8 mouse cellular contexts compared by ENCODE assay signal in genomic region chr10:130541931-130542691, GRCm38 (mm10). TPM values are rescaled to one million over a fixed set of nuclear protein-coding genes. Genes with fewer than 3 reads are reported as not detected.
A peak's percentile ranks its signal among the peaks of the same experiment; 100 is the strongest.
DNase-seq lines count a peak whose midpoint lies in the region; ATAC-seq and TF ChIP-seq lines count a peak whose summit lies in the region.
"Not testable (repeated sequence)": the region's sequence is repeated elsewhere in the genome, so short reads cannot be mapped to it uniquely, and the experiment has no call there.

No protein-coding gene starts in this region.

- not testable (repeated sequence) for H3K36me3 ChIP-seq in C2C12 (ENCODE audit: control insufficient read depth, insufficient read depth); kidney, embryonic 14.5 days (ENCODE audit: control insufficient read depth, insufficient read depth, low read length); limb, embryonic 14.5 days (ENCODE audit: control insufficient read depth, insufficient read depth, low read length); midbrain, embryonic 16.5 days (ENCODE audit: control insufficient read depth, insufficient read depth, low read length)

- H3K79me2 ChIP-seq in C2C12 (ENCODE audit: control insufficient read depth, insufficient read depth): peaks cover 42% of the 10 kb centered on the region

- WGBS in kidney, embryonic 14.5 days: under 1% methylated on average over 20 of the region's 21 CpGs
- 0% methylated on average over 18 of the region's 21 CpGs for WGBS in limb, embryonic 14.5 days
- WGBS in midbrain, embryonic 16.5 days: 2% methylated on average over 20 of the region's 21 CpGs

- not testable (repeated sequence) for H3K4me1 ChIP-seq in embryonic fibroblast, embryonic 13.5 days (ENCODE audit: control insufficient read depth, insufficient read depth, low read length); kidney, embryonic 14.5 days (ENCODE audit: control insufficient read depth, insufficient read depth, low read length); limb, embryonic 14.5 days (ENCODE audit: control insufficient read depth, insufficient read depth, low read length); midbrain, embryonic 16.5 days (ENCODE audit: control insufficient read depth, insufficient read depth, low read length)

- H3K27ac ChIP-seq in embryonic fibroblast, embryonic 13.5 days (ENCODE audit: insufficient read depth, low read length); kidney, embryonic 14.5 days (ENCODE audit: low read depth, low read length): not testable (repeated sequence)
- peak overlapping the region; percentile 52; the same call in 1 of the 2 replicates for H3K27ac ChIP-seq in limb, embryonic 14.5 days (replicated peaks; ENCODE audit: low read depth, low read length)
- H3K27ac ChIP-seq in midbrain, embryonic 16.5 days (ENCODE audit: low read length): peak overlapping the region; percentile 73

- not testable (repeated sequence) for H3K9me3 ChIP-seq in kidney, embryonic 14.5 days (ENCODE audit: control insufficient read depth, low read length); limb, embryonic 14.5 days (ENCODE audit: control insufficient read depth, low read length); midbrain, embryonic 16.5 days (replicated peaks; ENCODE audit: control insufficient read depth, low read length, poor library complexity, severe bottlenecking)

- DNase-seq in brain, adult 2 months (ENCODE audit: low read depth, low spot score): peak; percentile 94
- DNase-seq in heart, adult 9 months (ENCODE audit: low spot score in 2 of 2): peak; percentile 75 to 81
- peak; percentile 70 for DNase-seq in limb, embryonic 14.5 days (ENCODE audit: low spot score)
- peak; percentile 77 to 79 for DNase-seq in spleen, postnatal 10 days (ENCODE audit: low spot score in 2 of 2)

- ATAC-seq in kidney, embryonic 14.5 days (ENCODE audit: low FRiP score, low TSS enrichment): peak; percentile 99
- ATAC-seq in limb, embryonic 14.5 days (ENCODE audit: low FRiP score, low read depth): peak; percentile 97
- peak; percentile 99 for ATAC-seq in midbrain, embryonic 16.5 days

- not testable (repeated sequence) for TF ChIP-seq CTCF in C2C12 (IDR thresholded peaks at IDR 0.05; ENCODE audit: control insufficient read depth, insufficient read depth, insufficient read length); embryonic fibroblast, embryonic 13.5 days (IDR thresholded peaks at IDR 0.05; ENCODE audit: borderline replicate concordance, insufficient read depth, low read length)

- peak overlapping the region; percentile 55 for H3K4me3 ChIP-seq in C2C12 (ENCODE audit: insufficient read depth, poor library complexity, severe bottlenecking)
- H3K4me3 ChIP-seq in embryonic fibroblast, embryonic 13.5 days (ENCODE audit: insufficient read depth, low read length): peak overlapping the region; percentile 59
- H3K4me3 ChIP-seq in kidney, embryonic 14.5 days (ENCODE audit: low read length): peak overlapping the region; percentile 50
- H3K4me3 ChIP-seq in limb, embryonic 14.5 days (replicated peaks; ENCODE audit: low read length): peak overlapping the region; percentile 48
- H3K4me3 ChIP-seq in midbrain, embryonic 16.5 days (ENCODE audit: low read depth, low read length): peak overlapping the region; percentile 44

- peak overlapping the region; percentile 90 for H3ac ChIP-seq in C2C12 (ENCODE audit: control insufficient read depth, insufficient read length, low read depth)

- H3K79me3 ChIP-seq in C2C12 (ENCODE audit: low read depth): not testable (repeated sequence)

- peak overlapping the region; percentile 50 for H3K9ac ChIP-seq in kidney, embryonic 14.5 days (ENCODE audit: low read depth, low read length)
- H3K9ac ChIP-seq in limb, embryonic 14.5 days (ENCODE audit: low read depth, low read length, severe bottlenecking): peak overlapping the region; percentile 56
- peak overlapping the region; percentile 52 for H3K9ac ChIP-seq in midbrain, embryonic 16.5 days (ENCODE audit: low read depth, low read length)

- H3K4me2 ChIP-seq in kidney, embryonic 14.5 days (replicated peaks; ENCODE audit: low read depth, low read length): peak overlapping the region; percentile 57
- H3K4me2 ChIP-seq in limb, embryonic 14.5 days (replicated peaks; ENCODE audit: low read depth, low read length, severe bottlenecking): peak overlapping the region; percentile 51
- peak overlapping the region; percentile 63 for H3K4me2 ChIP-seq in midbrain, embryonic 16.5 days (ENCODE audit: low read length)

- TF ChIP-seq POLR2A in embryonic fibroblast, embryonic 13.5 days (IDR thresholded peaks at IDR 0.05; ENCODE audit: low read depth, low read length): peak; percentile 83
- not testable (repeated sequence) for TF ChIP-seq POLR2A in limb, embryonic 14.5 days (IDR thresholded peaks at IDR 0.05; ENCODE audit: borderline replicate concordance, extremely low read depth, insufficient read depth, insufficient read length)

- not testable (repeated sequence) for H3K27me3 ChIP-seq in C2C12 (ENCODE audit: control insufficient read depth, insufficient read depth, insufficient read length); kidney, embryonic 14.5 days (ENCODE audit: control insufficient read depth, insufficient read depth, low read length); limb, embryonic 14.5 days (ENCODE audit: control insufficient read depth, insufficient read depth, low read length); midbrain, embryonic 16.5 days (ENCODE audit: control insufficient read depth, insufficient read depth, low read depth, low read length)

TF ChIP-seq in C2C12, 6 proteins besides CTCF, POLR2A, EP300 and RAD21:
- TF ChIP-seq MAX (IDR thresholded peaks at IDR 0.05) (peak; percentile 58), USF1 (IDR thresholded peaks at IDR 0.05; ENCODE audit: low read depth) (peak; percentile 1)

RNA-seq across cellular contexts. Expression of gene Vmn2r87, which starts 44.9 kb away (rescaled TPM):
- not detected for polyA plus RNA-seq in C2C12 (2012; fragmentation: generic; extraction: Trizol)
- not detected in 2 replicates for polyA plus RNA-seq in embryonic fibroblast, embryonic 13.5 days (2011; ENCODE audit: insufficient read length, low read depth, missing spikeins)
- not detected in 2 replicates for polyA plus RNA-seq in kidney, embryonic 14.5 days (2014; fragmentation: Nextera tagmentation; extraction: Ambion mirVana)
- polyA plus RNA-seq in limb, embryonic 14.5 days (2012; rRNA removed): 0.30 and 0.32 TPM in 2 replicates
- polyA plus RNA-seq in limb, embryonic 14.5 days (2014; fragmentation: Nextera tagmentation; extraction: Ambion mirVana): 0.07 TPM in 1 of 2 replicates, not detected in the other
- polyA plus RNA-seq in midbrain, embryonic 16.5 days (2015; fragmentation: Nextera tagmentation; extraction: Ambion mirVana): 0.09 and 0.13 TPM in 2 replicates
